8 mouse cellular contexts compared by ENCODE assay signal in the genomic region with DNA sequence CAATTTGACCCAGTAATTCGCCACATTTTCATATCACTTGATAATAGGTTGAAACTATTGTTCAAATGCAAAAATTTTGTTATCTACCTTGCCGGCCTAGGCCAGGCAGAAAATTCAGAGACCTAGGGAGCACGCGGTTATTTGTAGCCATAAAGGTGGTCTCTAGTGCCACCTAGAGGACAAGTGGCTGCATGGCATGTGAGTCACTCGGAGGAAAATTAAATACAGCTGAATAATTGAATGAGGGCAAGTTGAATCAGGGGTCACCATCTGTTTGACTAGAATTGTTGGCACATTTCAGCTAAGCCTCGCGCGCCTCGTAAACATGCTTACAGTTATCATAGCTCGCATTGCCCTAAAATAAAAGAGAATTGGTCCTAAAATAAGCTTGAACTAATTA.
DNase-seq lines count a peak whose midpoint lies in the region; ATAC-seq and TF ChIP-seq lines count a peak whose summit lies in the region.
"Had no signal": no experiment of that assay in that cellular context is flagged by ENCODE, and none has a peak within 500 bp of the region (broad histone marks: within the 10 kb centered on the region; RNA-seq: fewer than 3 reads in every experiment).

No protein-coding gene starts in this region.

- H3K4me2 ChIP-seq in lung, postnatal 0 days (replicated peaks; ENCODE audit: low read depth, low read length), result no peak overlapping the region
- H3K4me2 ChIP-seq: hindbrain, embryonic 15.5 days had no signal

- TF ChIP-seq CTCF in ES-Bruce4 (IDR thresholded peaks at IDR 0.05; ENCODE audit: low read depth, low read length), result peak; percentile 59
- TF ChIP-seq CTCF in cortical plate, adult 2 months (IDR thresholded peaks at IDR 0.05; ENCODE audit: extremely low read depth, insufficient read depth, low read length), result peak; percentile 97
- peak; percentile 96 for TF ChIP-seq CTCF in lung, postnatal 0 days (IDR thresholded peaks at IDR 0.05)

- H3K4me1 ChIP-seq in ES-Bruce4 (ENCODE audit: control insufficient read depth, insufficient read depth, low read length), result no peaks in the 10 kb centered on the region
- no peaks in the 10 kb centered on the region; the same call in 1 of the 2 replicates for H3K4me1 ChIP-seq in cortical plate, adult 2 months (ENCODE audit: control insufficient read depth, insufficient read depth, low read length)
- peaks cover 4% of the 10 kb centered on the region; the same call in 1 of the 2 replicates for H3K4me1 ChIP-seq in lung, postnatal 0 days (ENCODE audit: insufficient read depth, low read depth, low read length)

- 3% methylated on average over 10 of the region's 10 CpGs for WGBS in lung, postnatal 0 days

- no peaks in the 10 kb centered on the region for H3K27me3 ChIP-seq in ES-Bruce4 (ENCODE audit: control insufficient read depth, insufficient read depth, low read length, poor library complexity, severe bottlenecking)
- no peaks in the 10 kb centered on the region for H3K27me3 ChIP-seq in lung, postnatal 0 days (replicated peaks; ENCODE audit: insufficient read depth, low read length)
- H3K27me3 ChIP-seq: hindbrain, embryonic 15.5 days had no signal

- peak; percentile 48 for ATAC-seq in lung, postnatal 0 days

- no peak overlapping the region for H3K9ac ChIP-seq in ES-Bruce4 (ENCODE audit: low read depth, poor library complexity, severe bottlenecking)
- no peak overlapping the region for H3K9ac ChIP-seq in lung, postnatal 0 days (replicated peaks; ENCODE audit: low read depth)
- H3K9ac ChIP-seq: hindbrain, embryonic 15.5 days had no signal

- peak; percentile 48 for DNase-seq in adipocyte (ENCODE audit: low spot score)
- DNase-seq in gastrocnemius, postnatal 25 days, result peak; percentile 45
- peak; percentile 77 for DNase-seq in layer of hippocampus, adult 11-12 months (ENCODE audit: low spot score)
- DNase-seq in lung, postnatal 0 days (ENCODE audit: low spot score), result peak; percentile 89
- DNase-seq in retina, postnatal 7 days (ENCODE audit: low read depth, low spot score), result peak; percentile 74

- H3K36me3 ChIP-seq in ES-Bruce4 (ENCODE audit: control insufficient read depth, insufficient read depth, low read length, poor library complexity, severe bottlenecking), result no peaks in the 10 kb centered on the region
- H3K36me3 ChIP-seq in lung, postnatal 0 days (ENCODE audit: insufficient read depth, low read length), result no peaks in the 10 kb centered on the region
- H3K36me3 ChIP-seq: hindbrain, embryonic 15.5 days had no signal

- H3K27ac ChIP-seq in ES-Bruce4 (ENCODE audit: insufficient read depth, low read length), result no peak overlapping the region
- H3K27ac ChIP-seq in cortical plate, adult 2 months (ENCODE audit: insufficient read depth, low read length), result no peak overlapping the region
- H3K27ac ChIP-seq in lung, postnatal 0 days (ENCODE audit: low read length), result no peak overlapping the region
- H3K27ac ChIP-seq: hindbrain, embryonic 15.5 days had no signal

- TF ChIP-seq POLR2A in ES-Bruce4 (IDR thresholded peaks at IDR 0.05; ENCODE audit: insufficient read depth, low read length), result no peak
- no peak for TF ChIP-seq POLR2A in cortical plate, adult 2 months (IDR thresholded peaks at IDR 0.05; ENCODE audit: extremely low read depth, insufficient read depth, low read length)

- H3K9me3 ChIP-seq in ES-Bruce4 (replicated peaks; ENCODE audit: control insufficient read depth, insufficient read depth, low read length, poor library complexity, severe bottlenecking), result no peaks in the 10 kb centered on the region
- no peaks in the 10 kb centered on the region for H3K9me3 ChIP-seq in lung, postnatal 0 days (ENCODE audit: low read length)
- H3K9me3 ChIP-seq: hindbrain, embryonic 15.5 days had no signal

- TF ChIP-seq EP300 in ES-Bruce4 (IDR thresholded peaks at IDR 0.05; ENCODE audit: insufficient read depth, low read depth, low read length), result no peak
- TF ChIP-seq EP300 in lung, postnatal 0 days (IDR thresholded peaks at IDR 0.05), result no peak

- H3K4me3 ChIP-seq in ES-Bruce4 (ENCODE audit: low read depth, low read length), result no peak overlapping the region
- no peak overlapping the region for H3K4me3 ChIP-seq in cortical plate, adult 2 months (ENCODE audit: insufficient read depth, low read length)
- H3K4me3 ChIP-seq in lung, postnatal 0 days (ENCODE audit: low read depth, low read length), result no peak overlapping the region
- H3K4me3 ChIP-seq: hindbrain, embryonic 15.5 days had no signal
